Mouse (Mus musculus) midbrain, embryonic 15.5 days (tissue): ENCODE measurements around the gene Trpm4. TPM values are rescaled to one million over a fixed set of nuclear protein-coding genes. Genes with fewer than 3 reads are reported as not detected.
"Not testable (repeated sequence)": the region's sequence is repeated elsewhere in the genome, so short reads cannot be mapped to it uniquely, and the experiment has no call there.

Experiments used
- ATAC-seq: fragments of 200-750 bp; cut with Nextera tagmentation; replicated peaks from 2 replicates; pipeline ENCODE4 v1.8.0; 2017; ENCODE audit warnings: moderate TSS enrichment
- H3K27ac ChIP-seq: fragments of 300-500 bp; sonication (generic); 2 replicates; pipeline ENCODE4 v1.5.1; 2015; ENCODE audit warnings: mild to moderate bottlenecking, inconsistent platforms
- H3K27me3 ChIP-seq: fragments of 300-500 bp; sonication (generic); replicated peaks from 2 replicates; pipeline ENCODE4 v1.6.1; 2015; ENCODE audit warnings: inconsistent platforms
- H3K36me3 ChIP-seq: fragments of 300-500 bp; sonication (generic); replicated peaks from 2 replicates; pipeline ENCODE4 v1.6.1; 2015; ENCODE audit warnings: inconsistent platforms
- H3K4me1 ChIP-seq: fragments of 300-500 bp; sonication (generic); 2 replicates; pipeline ENCODE4 v1.6.1; 2015; ENCODE audit warnings: inconsistent platforms
- H3K4me2 ChIP-seq: fragments of 300-500 bp; sonication (generic); 2 replicates; pipeline ENCODE4 v1.6.1; 2015; ENCODE audit warnings: inconsistent platforms, mild to moderate bottlenecking, moderate library complexity
- H3K4me3 ChIP-seq: fragments of 300-500 bp; sonication (generic); 2 replicates; pipeline ENCODE4 v1.5.1; 2015; ENCODE audit warnings: mild to moderate bottlenecking, inconsistent platforms
- H3K9ac ChIP-seq: fragments of 300-500 bp; sonication (generic); 2 replicates; pipeline ENCODE4 v1.6.1; 2015; ENCODE audit warnings: mild to moderate bottlenecking, inconsistent platforms
- H3K9me3 ChIP-seq: fragments of 300-500 bp; sonication (generic); 2 replicates; pipeline ENCODE4 v1.6.1; 2016; ENCODE audit warnings: inconsistent platforms
- WGBS: fragments of 180-500 bp; shearing (Covaris S2); methylation state at CpG from one replicate; pipeline ENCODE4 v1.1.7; 2015; ENCODE audit warnings: mixed read lengths; 5-methylcytosine and 5-hydroxymethylcytosine counted together
- polyA plus RNA-seq: library from polyadenylated mRNA; unstranded; fragments of >200 nt; fragmentation: Nextera tagmentation; extraction: Ambion mirVana; gene quantifications from 2 replicates; pipeline ENCODE4 v1.2.1, GENCODE M21; 2015

Trpm4 gene
- polyA plus RNA-seq, 1 experiment from 2014 or later = 10.7 TPM

GRCm38 (mm10) chr7:45263006-45263607 is 70.5 kb downstream of the Trpm4 start:
- no peaks in the 10 kb centered on the region for H3K36me3 ChIP-seq
- no peak overlapping the region for H3K9ac ChIP-seq
- no peaks in the 10 kb centered on the region for H3K9me3 ChIP-seq
- no peak overlapping the region for H3K4me2 ChIP-seq
- H3K27ac ChIP-seq = no peak overlapping the region
- H3K27me3 ChIP-seq = no peaks in the 10 kb centered on the region
- no peak for ATAC-seq
- H3K4me1 ChIP-seq = no peaks in the 10 kb centered on the region
- H3K4me3 ChIP-seq = no peak overlapping the region
- WGBS = 70% methylated on average over 7 of the region's 7 CpGs

GRCm38 (mm10) chr7:45262266-45262665 is 71.3 kb downstream of the Trpm4 start:
- Histone ChIP-seq H3K9ac (no peak overlapping the region), H3K27me3 (no peaks in the 10 kb centered on the region)
- no peak for ATAC-seq

GRCm38 (mm10) chr7:45259281-45259680 is 74.3 kb downstream of the Trpm4 start:
- no peaks in the 10 kb centered on the region for H3K27me3 ChIP-seq
- H3K9me3 ChIP-seq = no peaks in the 10 kb centered on the region
- 88% methylated on average over 8 of the region's 8 CpGs for WGBS
- no peak overlapping the region for H3K4me2 ChIP-seq
- no peaks in the 10 kb centered on the region for H3K36me3 ChIP-seq
- ATAC-seq = no peak
- H3K4me3 ChIP-seq = no peak overlapping the region
- H3K9ac ChIP-seq = no peak overlapping the region
- no peaks in the 10 kb centered on the region for H3K4me1 ChIP-seq
- no peak overlapping the region for H3K27ac ChIP-seq

More at GRCm38 (mm10) chr7:45262266-45262665, 71.3 kb downstream of the Trpm4 start:
- no peak overlapping the region for H3K27ac ChIP-seq
- no peak overlapping the region for H3K4me2 ChIP-seq
- H3K4me1 ChIP-seq = no peaks in the 10 kb centered on the region
- no peak overlapping the region for H3K4me3 ChIP-seq
- 68% methylated on average over 7 of the region's 7 CpGs for WGBS
- H3K36me3 ChIP-seq = no peaks in the 10 kb centered on the region
- no peaks in the 10 kb centered on the region for H3K9me3 ChIP-seq

- Histone ChIP-seq H3K4me1 (no peaks in the 10 kb centered on the region), H3K4me3 (no peak overlapping the region), H3K27me3 (no peaks in the 10 kb centered on the region), H3K9me3 (no peaks in the 10 kb centered on the region), H3K36me3 (no peaks in the 10 kb centered on the region), H3K9ac (no peak overlapping the region), H3K27ac (no peak overlapping the region), H3K4me2 (no peak overlapping the region)
- ATAC-seq = no peak
- WGBS = 71% methylated on average over 11 of the region's 11 CpGs
Observed at GRCm38 (mm10) chr7:45257063-45257840, 76.3 kb downstream of the Trpm4 start.

- not testable (repeated sequence) for H3K4me1 ChIP-seq, H3K9ac ChIP-seq, H3K27ac ChIP-seq, ATAC-seq, H3K9me3 ChIP-seq, H3K27me3 ChIP-seq, H3K36me3 ChIP-seq, H3K4me3 ChIP-seq, H3K4me2 ChIP-seq
- 86% methylated on average over 7 of the region's 7 CpGs for WGBS
Observed at GRCm38 (mm10) chr7:45255822-45256221, 77.8 kb downstream of the Trpm4 start.

GRCm38 (mm10) chr7:45253806-45254205 is 79.8 kb downstream of the Trpm4 start:
- no peak overlapping the region for H3K4me3 ChIP-seq
- no peaks in the 10 kb centered on the region for H3K9me3 ChIP-seq
- H3K4me1 ChIP-seq = no peaks in the 10 kb centered on the region
- WGBS = 90% methylated on average over 8 of the region's 8 CpGs
- no peak overlapping the region for H3K4me2 ChIP-seq
- H3K9ac ChIP-seq = no peak overlapping the region
- H3K36me3 ChIP-seq = no peaks in the 10 kb centered on the region
- no peak overlapping the region for H3K27ac ChIP-seq
- no peak for ATAC-seq
- no peaks in the 10 kb centered on the region for H3K27me3 ChIP-seq

Other genes with a start within 250 kb of the Trpm4 start
- 55.4 and 62.2 TPM in 2 replicates for gene Rcn3, start 241.6 kb downstream of the Trpm4 start, polyA plus RNA-seq
- gene Fcgrt, start 229.9 kb downstream of the Trpm4 start, polyA plus RNA-seq = 32.0 and 36.8 TPM in 2 replicates
- gene Rps11, start 209.3 kb downstream of the Trpm4 start, polyA plus RNA-seq = 742 and 762 TPM in 2 replicates
- 582 and 606 TPM in 2 replicates for gene Rpl13a, start 205.0 kb downstream of the Trpm4 start, polyA plus RNA-seq
- gene Gm45713, start 197.5 kb downstream of the Trpm4 start, polyA plus RNA-seq = not detected in 2 replicates
- gene Flt3l, start 197.3 kb downstream of the Trpm4 start, polyA plus RNA-seq = 2.1 and 2.3 TPM in 2 replicates
- gene Pih1d1, start 179.5 kb downstream of the Trpm4 start, polyA plus RNA-seq = 87.1 and 90.0 TPM in 2 replicates
- 16.1 and 19.8 TPM in 2 replicates for gene Aldh16a1, start 179.2 kb downstream of the Trpm4 start, polyA plus RNA-seq
- gene Slc17a7, start 169.8 kb downstream of the Trpm4 start, polyA plus RNA-seq = 0.59 and 1.0 TPM in 2 replicates
- not detected in 2 replicates for gene Gfy, start 154.2 kb downstream of the Trpm4 start, polyA plus RNA-seq
- 0.68 and 0.93 TPM in 2 replicates for gene Pth2, start 152.8 kb downstream of the Trpm4 start, polyA plus RNA-seq
- gene Ccdc155, start 128.9 kb downstream of the Trpm4 start, polyA plus RNA-seq = 0.63 and 0.84 TPM in 2 replicates
- gene Dkkl1, start 121.6 kb downstream of the Trpm4 start, polyA plus RNA-seq = 4.0 and 5.8 TPM in 2 replicates
- gene Tead2, start 118.0 kb downstream of the Trpm4 start, polyA plus RNA-seq = 45.7 and 55.8 TPM in 2 replicates
- 1.3 and 1.7 TPM in 2 replicates for gene Cd37, start 94.7 kb downstream of the Trpm4 start, polyA plus RNA-seq
- gene Slc6a16, start 92.7 kb downstream of the Trpm4 start, polyA plus RNA-seq = 0.50 and 0.91 TPM in 2 replicates
- not detected in 2 replicates for gene Slc6a21, start 56.3 kb downstream of the Trpm4 start, polyA plus RNA-seq
- 0.23 and 0.26 TPM in 2 replicates for gene Hrc, start 1.5 kb upstream of the Trpm4 start, polyA plus RNA-seq
- gene Ppfia3, start 33.2 kb upstream of the Trpm4 start, polyA plus RNA-seq = 29.9 and 31.3 TPM in 2 replicates
- gene Lin7b, start 36.8 kb upstream of the Trpm4 start, polyA plus RNA-seq = 24.4 TPM in 2 replicates
- gene Snrnp70, start 62.0 kb upstream of the Trpm4 start, polyA plus RNA-seq = 202 and 214 TPM in 2 replicates
- gene Kcna7, start 71.9 kb upstream of the Trpm4 start, polyA plus RNA-seq = not detected in 2 replicates
- gene Ntf5, start 79.9 kb upstream of the Trpm4 start, polyA plus RNA-seq = 0.10 TPM in 1 of 2 replicates, not detected in the other
- 0.45 and 0.63 TPM in 2 replicates for gene Lhb, start 87.0 kb upstream of the Trpm4 start, polyA plus RNA-seq
- 21.0 and 22.7 TPM in 2 replicates for gene Gys1, start 101.1 kb upstream of the Trpm4 start, polyA plus RNA-seq
- 107 and 117 TPM in 2 replicates for gene Ruvbl2, start 104.3 kb upstream of the Trpm4 start, polyA plus RNA-seq
- 6,021 and 6,209 TPM in 2 replicates for gene Ftl1, start 126.1 kb upstream of the Trpm4 start, polyA plus RNA-seq
- 257 and 261 TPM in 2 replicates for gene Bax, start 133.1 kb upstream of the Trpm4 start, polyA plus RNA-seq
- gene Tulp2, start 148.1 kb upstream of the Trpm4 start, polyA plus RNA-seq = 0.08 and 0.23 TPM in 2 replicates
- gene Gm45808, start 153.0 kb upstream of the Trpm4 start, polyA plus RNA-seq = not detected in 2 replicates
- 4.0 and 4.1 TPM in 2 replicates for gene Dhdh, start 155.0 kb upstream of the Trpm4 start, polyA plus RNA-seq
- gene Nucb1, start 176.6 kb upstream of the Trpm4 start, polyA plus RNA-seq = 118 and 121 TPM in 2 replicates
- 11.7 and 12.5 TPM in 2 replicates for gene Ppp1r15a, start 192.5 kb upstream of the Trpm4 start, polyA plus RNA-seq
- 1.3 TPM in 2 replicates for gene Plekha4, start 192.6 kb upstream of the Trpm4 start, polyA plus RNA-seq
- 0.37 TPM in 1 of 2 replicates, not detected in the other for gene Hsd17b14, start 221.1 kb upstream of the Trpm4 start, polyA plus RNA-seq
- gene Bcat2, start 236.4 kb upstream of the Trpm4 start, polyA plus RNA-seq = 23.8 and 27.1 TPM in 2 replicates